Mouse (Mus musculus): Measurements from ENCODE around the gene Josd2. TPM values are rescaled to one million over a fixed set of nuclear protein-coding genes. Genes with fewer than 3 reads are reported as not detected.

The Josd2 gene
- polyA plus RNA-seq, 1 experiment from 2014 or later, result 76.0 TPM

DNA sequence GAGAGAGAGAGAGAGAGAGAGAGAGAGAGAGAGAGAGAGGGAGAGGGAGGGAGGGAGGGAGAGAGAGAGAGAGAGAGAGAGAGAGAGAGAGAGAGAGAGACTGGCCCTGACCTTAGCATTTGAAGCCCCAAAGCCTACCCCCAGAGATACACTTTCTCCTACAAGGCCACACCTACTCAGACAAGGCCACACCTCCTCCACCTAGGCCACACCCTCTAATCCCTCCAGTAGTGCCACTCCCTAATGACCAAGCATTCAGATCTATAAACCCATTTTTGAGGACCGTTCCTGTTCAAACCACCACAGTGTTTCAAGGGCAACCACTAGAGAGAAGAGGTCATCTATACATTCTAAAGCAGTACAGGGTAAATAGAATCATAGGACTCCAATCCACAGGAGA is 11.5 kb upstream of the Josd2 start:
- WGBS, result 77% methylated on average over 1 of the region's 1 CpGs

DNA sequence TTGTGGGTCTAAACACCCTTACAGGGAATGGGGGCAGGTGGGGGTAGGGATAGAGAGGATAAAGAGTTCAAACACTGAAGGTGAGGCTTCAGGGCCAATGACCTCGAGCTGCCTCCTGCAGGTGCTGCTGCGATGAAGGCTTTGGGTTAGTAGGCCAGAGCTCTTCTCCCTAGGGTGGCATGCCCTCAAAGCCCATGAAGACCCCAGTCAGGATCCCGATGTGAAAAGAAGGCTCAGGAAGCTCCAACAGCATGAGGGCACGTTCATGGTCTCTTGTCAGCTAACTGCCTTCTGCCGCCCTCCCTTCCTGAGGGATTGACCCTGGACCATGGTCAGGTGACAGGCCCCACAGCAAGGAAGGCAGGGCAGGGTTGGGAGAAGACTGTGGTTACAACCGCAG is 7.7 kb upstream of the Josd2 start:
- no peak for ATAC-seq
- no peak overlapping the region for H3K4me2 ChIP-seq (replicated peaks)
- no peak overlapping the region for H3K4me3 ChIP-seq (replicated peaks)
- peaks cover 57% of the 10 kb centered on the region for H3K27me3 ChIP-seq (replicated peaks)
- no peaks in the 10 kb centered on the region for H3K9me3 ChIP-seq
- H3K4me1 ChIP-seq (replicated peaks), result peaks cover 6% of the 10 kb centered on the region
- H3K27ac ChIP-seq, result no peak overlapping the region
- H3K36me3 ChIP-seq, result no peaks in the 10 kb centered on the region
- H3K9ac ChIP-seq, result no peak overlapping the region
- 75% methylated on average over 6 of the region's 6 CpGs for WGBS

More for the DNA sequence above, 11.5 kb upstream of the Josd2 start:
- Histone ChIP-seq H3K9me3 (no peaks in the 10 kb centered on the region), H3K27me3 (replicated peaks) (peaks cover 23% of the 10 kb centered on the region), H3K4me2 (replicated peaks) (no peak overlapping the region), H3K4me1 (replicated peaks) (0 out of 2 replicates have a peak, but pooled peaks cover 2% of the 10 kb centered on the region), H3K4me3 (replicated peaks) (no peak overlapping the region), H3K27ac (no peak overlapping the region), H3K36me3 (no peaks in the 10 kb centered on the region), H3K9ac (no peak overlapping the region)
- ATAC-seq, result no peak

DNA sequence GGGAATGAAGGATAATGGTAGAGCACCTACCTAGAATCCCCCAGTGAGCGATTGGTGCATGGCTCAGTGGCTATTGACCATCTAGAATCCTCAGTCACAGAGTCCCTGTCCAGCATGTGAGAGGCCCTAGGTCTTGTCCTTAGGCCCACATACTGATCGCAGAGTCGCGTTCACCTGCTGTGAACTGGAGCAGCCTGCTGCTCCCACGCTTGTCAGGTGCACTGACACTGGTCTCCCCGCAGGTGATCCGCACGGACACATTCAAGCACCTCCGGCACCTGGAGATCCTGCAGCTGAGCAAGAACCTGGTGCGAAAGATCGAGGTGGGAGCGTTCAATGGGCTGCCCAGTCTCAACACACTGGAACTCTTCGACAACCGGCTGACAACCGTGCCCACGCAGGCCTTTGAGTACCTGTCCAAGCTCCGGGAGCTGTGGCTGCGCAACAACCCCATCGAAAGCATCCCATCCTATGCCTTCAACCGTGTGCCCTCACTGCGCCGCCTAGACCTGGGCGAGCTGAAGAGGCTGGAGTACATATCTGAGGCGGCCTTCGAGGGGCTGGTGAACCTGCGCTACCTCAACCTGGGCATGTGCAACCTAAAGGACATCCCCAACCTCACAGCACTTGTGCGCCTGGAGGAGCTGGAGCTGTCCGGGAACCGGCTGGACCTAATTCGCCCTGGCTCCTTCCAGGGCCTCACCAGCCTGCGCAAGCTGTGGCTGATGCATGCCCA is 6.8 kb upstream of the Josd2 start:
- H3K9ac ChIP-seq, result no peak overlapping the region
- 72% methylated on average over 31 of the region's 31 CpGs for WGBS
- H3K9me3 ChIP-seq, result no peaks in the 10 kb centered on the region
- H3K4me1 ChIP-seq (replicated peaks), result peaks cover 6% of the 10 kb centered on the region
- no peak overlapping the region for H3K4me3 ChIP-seq (replicated peaks)
- peaks cover 57% of the 10 kb centered on the region for H3K27me3 ChIP-seq (replicated peaks)
- H3K4me2 ChIP-seq (replicated peaks), result no peak overlapping the region
- no peak for ATAC-seq
- H3K36me3 ChIP-seq, result no peaks in the 10 kb centered on the region
- H3K27ac ChIP-seq, result no peak overlapping the region

DNA sequence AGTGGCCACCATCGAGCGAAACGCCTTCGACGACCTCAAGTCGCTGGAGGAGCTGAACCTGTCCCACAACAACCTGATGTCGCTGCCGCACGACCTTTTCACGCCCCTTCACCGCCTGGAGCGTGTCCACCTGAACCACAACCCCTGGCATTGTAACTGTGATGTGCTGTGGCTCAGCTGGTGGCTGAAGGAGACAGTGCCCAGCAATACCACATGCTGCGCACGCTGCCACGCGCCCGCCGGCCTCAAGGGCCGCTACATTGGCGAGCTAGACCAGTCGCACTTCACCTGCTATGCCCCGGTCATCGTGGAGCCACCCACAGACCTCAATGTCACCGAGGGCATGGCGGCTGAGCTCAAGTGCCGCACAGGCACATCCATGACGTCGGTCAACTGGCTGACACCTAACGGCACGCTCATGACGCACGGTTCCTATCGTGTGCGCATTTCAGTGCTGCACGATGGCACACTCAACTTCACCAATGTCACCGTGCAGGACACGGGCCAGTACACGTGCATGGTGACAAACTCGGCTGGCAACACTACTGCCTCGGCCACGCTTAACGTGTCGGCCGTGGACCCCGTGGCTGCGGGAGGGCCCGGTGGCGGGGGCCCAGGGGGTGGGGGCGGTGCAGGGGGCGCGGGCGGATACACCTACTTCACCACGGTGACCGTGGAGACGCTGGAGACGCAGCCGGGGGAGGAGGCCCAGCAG is 6.1 kb upstream of the Josd2 start:
- Histone ChIP-seq H3K27me3 (replicated peaks) (peaks cover 57% of the 10 kb centered on the region), H3K9me3 (no peaks in the 10 kb centered on the region), H3K27ac (no peak overlapping the region), H3K4me3 (replicated peaks) (no peak overlapping the region), H3K4me2 (replicated peaks) (no peak overlapping the region), H3K9ac (no peak overlapping the region), H3K4me1 (replicated peaks) (peaks cover 6% of the 10 kb centered on the region), H3K36me3 (no peaks in the 10 kb centered on the region)
- ATAC-seq, result no peak
- 46% methylated on average over 57 of the region's 57 CpGs for WGBS

DNA sequence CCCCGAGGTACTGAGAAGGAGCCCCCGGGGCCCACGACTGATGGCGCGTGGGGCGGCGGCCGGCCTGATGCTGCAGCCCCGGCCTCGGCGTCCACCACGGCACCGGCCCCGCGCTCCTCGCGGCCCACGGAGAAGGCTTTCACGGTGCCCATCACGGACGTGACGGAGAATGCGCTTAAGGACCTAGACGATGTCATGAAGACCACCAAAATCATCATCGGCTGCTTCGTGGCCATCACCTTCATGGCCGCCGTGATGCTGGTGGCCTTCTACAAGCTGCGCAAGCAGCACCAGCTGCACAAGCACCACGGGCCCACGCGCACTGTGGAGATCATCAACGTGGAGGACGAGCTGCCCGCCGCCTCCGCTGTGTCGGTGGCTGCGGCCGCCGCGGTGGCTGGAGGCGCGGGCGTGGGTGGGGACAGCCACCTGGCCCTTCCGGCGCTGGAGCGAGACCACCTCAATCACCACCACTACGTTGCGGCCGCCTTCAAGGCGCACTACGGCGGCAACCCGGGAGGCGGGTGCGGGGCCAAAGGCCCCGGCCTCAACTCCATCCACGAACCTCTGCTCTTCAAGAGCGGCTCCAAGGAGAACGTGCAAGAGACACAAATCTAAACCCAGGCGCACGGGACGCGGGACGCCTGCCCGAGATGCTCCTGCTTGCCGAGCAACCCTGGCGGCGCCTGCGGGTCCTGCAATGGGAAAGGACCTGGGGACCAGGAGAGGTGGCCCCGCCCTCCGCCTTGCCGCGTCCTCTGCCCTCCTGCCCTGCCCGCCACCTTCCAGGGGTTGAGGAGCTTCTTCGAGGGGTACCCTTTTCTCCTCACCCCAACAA is 5.3 kb upstream of the Josd2 start:
- Histone ChIP-seq H3K4me2 (replicated peaks) (peak overlapping the region; percentile 49), H3K4me3 (replicated peaks) (peak overlapping the region; percentile 19), H3K9me3 (no peaks in the 10 kb centered on the region), H3K27ac (no peak overlapping the region), H3K27me3 (replicated peaks) (peaks cover 57% of the 10 kb centered on the region), H3K36me3 (no peaks in the 10 kb centered on the region), H3K9ac (no peak overlapping the region), H3K4me1 (replicated peaks) (peaks cover 10% of the 10 kb centered on the region)
- ATAC-seq, result no peak
- 12% methylated on average over 77 of the region's 77 CpGs for WGBS

DNA sequence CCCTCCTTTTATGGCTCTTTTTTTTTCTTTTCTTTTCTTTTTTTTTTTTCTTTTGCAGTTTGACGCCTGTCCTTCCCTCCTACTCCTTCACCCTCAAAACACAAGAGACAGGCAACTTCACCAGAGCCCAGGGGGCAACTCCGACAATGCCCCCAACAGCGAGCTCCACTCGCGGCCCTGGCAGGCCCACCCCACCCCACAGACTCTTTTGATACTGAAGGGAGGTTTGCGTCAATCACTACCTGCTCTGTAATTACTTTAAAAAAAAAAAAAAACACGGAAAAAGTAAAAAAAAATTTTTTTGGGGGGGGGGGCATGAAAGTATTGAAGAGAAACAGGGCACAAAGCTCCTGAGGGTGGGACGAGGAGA is 4.7 kb upstream of the Josd2 start:
- H3K36me3 ChIP-seq, result no peaks in the 10 kb centered on the region
- H3K4me1 ChIP-seq (replicated peaks), result peaks cover 12% of the 10 kb centered on the region
- H3K27me3 ChIP-seq (replicated peaks), result peaks cover 57% of the 10 kb centered on the region
- no peak for ATAC-seq
- WGBS, result 22% methylated on average over 8 of the region's 8 CpGs
- H3K9ac ChIP-seq, result no peak overlapping the region
- H3K4me3 ChIP-seq (replicated peaks), result no peak overlapping the region
- no peaks in the 10 kb centered on the region for H3K9me3 ChIP-seq
- no peak overlapping the region for H3K27ac ChIP-seq
- peak overlapping the region; percentile 49; the same call in 1 of the 2 replicates for H3K4me2 ChIP-seq (replicated peaks)

DNA sequence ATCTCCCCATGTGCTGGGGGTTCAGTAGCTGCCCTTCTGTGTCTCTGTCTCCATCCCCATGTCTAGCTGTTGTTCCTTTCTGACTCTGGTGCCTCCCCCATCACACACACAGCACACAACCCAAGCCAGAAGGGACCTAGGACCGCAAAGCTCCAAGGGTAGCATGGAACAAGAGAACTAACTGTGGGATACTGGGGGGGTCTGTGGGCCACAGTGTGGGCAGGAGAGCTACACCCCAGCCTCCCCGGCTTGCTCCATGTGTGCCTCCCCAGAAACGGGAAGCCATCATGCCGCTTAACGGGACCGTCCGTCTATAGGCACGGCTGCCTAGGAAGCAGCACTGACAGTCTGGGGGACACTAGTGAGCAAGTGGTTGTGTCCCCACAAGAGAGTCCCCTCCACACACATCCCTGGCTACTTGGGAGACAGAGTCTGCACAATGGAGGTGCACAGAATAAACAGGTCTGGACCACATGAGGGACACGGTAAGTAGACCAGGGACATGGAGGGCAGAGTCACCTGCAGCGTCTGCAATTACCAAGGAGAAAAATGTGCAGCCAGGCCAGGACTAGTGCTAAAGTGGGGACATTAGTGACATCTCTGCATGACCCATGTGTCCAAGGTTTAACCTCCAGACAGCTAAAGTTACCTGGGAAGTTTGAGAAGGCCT is 4.1 kb upstream of the Josd2 start:
- Histone ChIP-seq H3K36me3 (no peaks in the 10 kb centered on the region), H3K4me3 (replicated peaks) (no peak overlapping the region), H3K4me2 (replicated peaks) (no peak overlapping the region), H3K9me3 (no peaks in the 10 kb centered on the region), H3K4me1 (replicated peaks) (peaks cover 14% of the 10 kb centered on the region), H3K9ac (no peak overlapping the region), H3K27me3 (replicated peaks) (peaks cover 57% of the 10 kb centered on the region), H3K27ac (no peak overlapping the region)
- no peak for ATAC-seq
- WGBS, result 87% methylated on average over 10 of the region's 10 CpGs

DNA sequence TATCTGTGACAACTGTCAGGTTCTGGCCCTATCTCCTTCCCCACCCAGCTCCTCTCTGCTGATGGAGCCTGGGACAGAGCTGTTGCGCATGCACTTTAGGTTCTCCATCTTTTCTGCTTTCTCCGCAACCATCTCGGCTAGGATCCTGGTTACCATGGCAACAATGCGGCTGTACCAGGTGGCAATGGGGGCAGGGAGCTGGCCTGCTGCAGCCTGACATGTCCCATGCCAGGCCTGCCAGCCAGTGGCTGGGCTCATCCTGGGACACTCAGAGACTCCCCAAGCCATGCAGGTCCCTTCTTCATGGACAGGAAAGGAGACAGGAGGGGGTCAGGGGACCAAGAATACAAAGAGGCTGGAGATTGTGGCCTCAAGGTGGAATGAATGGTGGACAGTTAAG is 3.3 kb upstream of the Josd2 start:
- H3K9ac ChIP-seq, result no peak overlapping the region
- H3K27ac ChIP-seq, result no peak overlapping the region
- H3K4me2 ChIP-seq (replicated peaks), result no peak overlapping the region
- H3K4me1 ChIP-seq (replicated peaks), result peaks cover 17% of the 10 kb centered on the region
- H3K9me3 ChIP-seq, result no peaks in the 10 kb centered on the region
- no peak overlapping the region for H3K4me3 ChIP-seq (replicated peaks)
- no peaks in the 10 kb centered on the region for H3K36me3 ChIP-seq
- ATAC-seq, result no peak
- peaks cover 52% of the 10 kb centered on the region for H3K27me3 ChIP-seq (replicated peaks)
- 33% methylated on average over 4 of the region's 4 CpGs for WGBS

DNA sequence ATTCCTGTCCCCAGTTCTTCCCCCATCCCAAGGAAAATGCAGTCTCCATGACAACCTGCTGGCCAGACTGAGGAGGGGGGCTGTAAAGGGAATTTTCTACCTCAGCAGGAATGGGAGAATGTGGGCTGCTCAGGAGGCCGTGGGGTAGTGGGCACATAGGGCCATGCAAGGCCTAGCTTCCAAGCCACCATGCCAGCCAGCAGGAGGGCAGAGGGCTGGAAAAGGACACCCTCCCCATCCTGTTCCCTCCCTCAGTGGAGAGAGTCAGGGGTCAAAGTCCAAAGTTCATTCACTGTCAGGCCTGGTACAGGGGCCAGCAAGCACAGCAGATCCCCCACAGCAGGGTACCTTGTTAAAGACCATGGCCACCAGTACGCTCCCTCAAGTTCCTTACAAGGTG is 2.7 kb upstream of the Josd2 start, which contains the start of gene Aspdh:
TSS of gene Aspdh (plus strand) at position 281 of the 400 bp plus-strand sequence.
- H3K4me3 ChIP-seq (replicated peaks), result no peak within 1 kb of the TSS
- 64% methylated on average over 2 of the region's 2 CpGs for WGBS
- H3K9ac ChIP-seq, result no peak within 1 kb of the TSS
- H3K36me3 ChIP-seq, result no peaks in the 10 kb centered on the region
- H3K4me2 ChIP-seq (replicated peaks), result no peak within 1 kb of the TSS
- ATAC-seq, result no peak
- no peaks in the 10 kb centered on the region for H3K9me3 ChIP-seq
- H3K4me1 ChIP-seq (replicated peaks), result peaks cover 17% of the 10 kb centered on the region
- no peak within 1 kb of the TSS for H3K27ac ChIP-seq
- H3K27me3 ChIP-seq (replicated peaks), result peaks cover 46% of the 10 kb centered on the region

DNA sequence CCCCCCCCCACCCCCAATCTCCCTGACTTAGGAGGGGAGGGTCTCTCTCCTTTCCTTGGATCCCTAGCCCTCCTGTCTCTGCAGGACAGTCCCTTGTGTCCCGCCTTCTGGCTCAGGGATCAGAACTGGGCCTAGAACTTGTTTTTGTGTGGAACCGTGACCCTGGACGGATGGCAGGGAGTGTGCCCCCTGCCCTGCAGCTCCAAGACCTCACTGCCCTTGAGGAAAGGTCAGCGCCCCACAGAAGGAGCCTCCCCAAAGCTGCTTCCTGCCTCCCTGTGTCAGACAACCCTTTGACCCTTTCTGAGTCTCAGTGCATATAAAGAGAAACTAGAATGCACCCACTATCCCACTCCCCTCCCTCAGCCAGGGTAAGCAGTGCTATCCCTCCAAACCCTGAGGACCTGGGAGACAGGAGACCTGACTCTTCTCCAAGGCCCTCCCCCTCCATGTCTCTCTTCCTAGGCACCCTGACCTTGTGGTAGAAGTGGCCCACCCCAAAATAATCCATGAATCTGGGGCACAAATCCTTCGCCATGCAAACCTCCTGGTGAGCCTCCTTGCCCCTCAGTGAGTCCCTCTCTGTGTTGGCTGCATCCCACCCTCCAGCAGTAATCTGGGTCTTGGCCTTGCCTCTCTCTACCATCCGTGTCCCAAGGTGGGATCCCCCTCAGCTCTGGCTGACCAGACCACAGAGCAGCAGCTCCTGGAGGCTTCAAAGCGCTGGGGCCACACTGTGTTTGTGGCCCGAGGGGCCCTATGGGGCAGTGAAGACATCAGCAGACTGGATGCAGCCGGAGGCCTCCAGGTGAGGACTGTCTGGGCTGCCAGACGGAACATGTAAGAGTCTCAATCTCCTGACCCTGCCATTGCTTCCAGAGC is 1.5 kb upstream of the Josd2 start:
- H3K4me3 ChIP-seq (replicated peaks), result no peak overlapping the region
- H3K9me3 ChIP-seq, result no peaks in the 10 kb centered on the region
- 77% methylated on average over 10 of the region's 10 CpGs for WGBS
- no peak overlapping the region for H3K9ac ChIP-seq
- ATAC-seq, result no peak
- H3K27me3 ChIP-seq (replicated peaks), result peaks cover 34% of the 10 kb centered on the region
- H3K4me2 ChIP-seq (replicated peaks), result no peak overlapping the region; the same call in 1 of the 2 replicates
- no peaks in the 10 kb centered on the region for H3K36me3 ChIP-seq
- H3K27ac ChIP-seq, result no peak overlapping the region
- peaks cover 17% of the 10 kb centered on the region for H3K4me1 ChIP-seq (replicated peaks)

DNA sequence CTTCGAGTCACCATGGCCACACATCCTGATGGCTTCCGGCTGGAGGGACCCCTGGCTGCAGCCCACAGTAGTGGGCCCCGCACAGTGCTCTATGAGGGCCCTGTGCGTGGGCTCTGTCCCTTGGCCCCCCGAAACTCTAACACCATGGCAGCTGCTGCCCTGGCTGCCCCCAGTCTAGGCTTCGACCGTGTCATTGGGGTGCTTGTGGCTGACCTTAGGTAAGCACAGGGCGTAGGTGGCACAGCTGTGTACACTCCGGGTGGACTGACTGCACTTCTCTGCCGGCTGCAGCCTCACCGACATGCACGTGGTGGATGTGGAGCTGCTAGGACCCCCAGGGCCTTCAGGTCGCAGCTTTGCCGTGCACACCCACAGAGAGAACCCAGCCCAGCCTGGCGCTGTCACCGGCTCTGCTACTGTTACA is 880 bp upstream of the Josd2 start:
- no peaks in the 10 kb centered on the region for H3K36me3 ChIP-seq
- 84% methylated on average over 16 of the region's 16 CpGs for WGBS
- H3K9ac ChIP-seq, result no peak overlapping the region
- peaks cover 17% of the 10 kb centered on the region for H3K4me1 ChIP-seq (replicated peaks)
- H3K4me3 ChIP-seq (replicated peaks), result peak overlapping the region; percentile 67; the same call in 1 of the 2 replicates
- no peak overlapping the region for H3K27ac ChIP-seq
- 0 out of 2 replicates have a peak, but pooled peaks have one; percentile 0 for ATAC-seq
- H3K27me3 ChIP-seq (replicated peaks), result peaks cover 28% of the 10 kb centered on the region
- H3K9me3 ChIP-seq, result no peaks in the 10 kb centered on the region
- peak overlapping the region; percentile 77 for H3K4me2 ChIP-seq (replicated peaks)

Data from intestine, embryonic 15.5 days (tissue).